Mouse (Mus musculus) lung, embryonic 14.5 days (tissue): Measurements from ENCODE around the gene Tcp10a. TPM values are rescaled to one million over a fixed set of nuclear protein-coding genes. Genes with fewer than 3 reads are reported as not detected.
A peak's percentile ranks its signal among the peaks of the same experiment; 100 is the strongest.
"Not testable (repeated sequence)": the region's sequence is repeated elsewhere in the genome, so short reads cannot be mapped to it uniquely, and the experiment has no call there.

Experiments
- ATAC-seq: fragments of 200-750 bp; cut with Nextera tagmentation; 2 replicates; pipeline ENCODE4 v1.8.0; 2017; ENCODE audit warnings: mild to moderate bottlenecking, moderate TSS enrichment, moderate library complexity; ENCODE audit not compliant: insufficient read depth
- DNase-seq: peaks from one replicate; pipeline ENCODE4 v3.0.0-alpha.2; 2015
- H3K27ac ChIP-seq: fragments of 300-500 bp; sonication (generic); 2 replicates; pipeline ENCODE4 v1.5.1; 2014; ENCODE audit warnings: low read depth, mild to moderate bottlenecking, moderate library complexity
- H3K27me3 ChIP-seq: fragments of 300-500 bp; sonication (generic); 2 replicates; pipeline ENCODE4 v1.6.1; 2014; ENCODE audit warnings: low read length, control low read depth; ENCODE audit not compliant: insufficient read depth
- H3K36me3 ChIP-seq: fragments of 300-500 bp; sonication (generic); 2 replicates; pipeline ENCODE4 v1.6.1; 2014; ENCODE audit warnings: control low read depth; ENCODE audit not compliant: insufficient read depth
- H3K4me1 ChIP-seq: fragments of 300-500 bp; sonication (generic); 2 replicates; pipeline ENCODE4 v1.6.1; 2014; ENCODE audit warnings: antibody characterized with exemption, control low read depth; ENCODE audit not compliant: insufficient read depth
- H3K4me2 ChIP-seq: fragments of 300-500 bp; sonication (generic); 2 replicates; pipeline ENCODE4 v1.6.1; 2014; ENCODE audit warnings: mild to moderate bottlenecking
- H3K4me3 ChIP-seq: fragments of 300-500 bp; sonication (generic); 2 replicates; pipeline ENCODE4 v1.5.1; 2014; ENCODE audit warnings: low read depth, low read length
- H3K9ac ChIP-seq: fragments of 300-500 bp; sonication (generic); 2 replicates; pipeline ENCODE4 v1.6.1; 2014
- H3K9me3 ChIP-seq: fragments of 300-500 bp; sonication (generic); 2 replicates; pipeline ENCODE4 v1.6.1; 2016; ENCODE audit warnings: low read depth, low read length, control low read depth
- CTCF ChIP-seq: IDR thresholded peaks from 2 replicates; pipeline ENCODE4 v1.5.1; 2016; ENCODE audit warnings: antibody characterized with exemption, low read depth
- WGBS: fragments of 180-500 bp; shearing (Covaris S2); extraction: QIAGEN DNeasy Blood & Tissue Kit; methylation state at CpG from one replicate; pipeline ENCODE4 v1.1.7; 2014; 5-methylcytosine and 5-hydroxymethylcytosine counted together
- polyA plus RNA-seq: library from polyadenylated mRNA; unstranded; fragments of >200 nt; fragmentation: Nextera tagmentation; extraction: Ambion mirVana; gene quantifications from 2 replicates; pipeline ENCODE4 v1.2.1, GENCODE M21; 2014

Gene Tcp10a
- polyA plus RNA-seq, 1 experiment from 2014 or later, result not detected

DNA sequence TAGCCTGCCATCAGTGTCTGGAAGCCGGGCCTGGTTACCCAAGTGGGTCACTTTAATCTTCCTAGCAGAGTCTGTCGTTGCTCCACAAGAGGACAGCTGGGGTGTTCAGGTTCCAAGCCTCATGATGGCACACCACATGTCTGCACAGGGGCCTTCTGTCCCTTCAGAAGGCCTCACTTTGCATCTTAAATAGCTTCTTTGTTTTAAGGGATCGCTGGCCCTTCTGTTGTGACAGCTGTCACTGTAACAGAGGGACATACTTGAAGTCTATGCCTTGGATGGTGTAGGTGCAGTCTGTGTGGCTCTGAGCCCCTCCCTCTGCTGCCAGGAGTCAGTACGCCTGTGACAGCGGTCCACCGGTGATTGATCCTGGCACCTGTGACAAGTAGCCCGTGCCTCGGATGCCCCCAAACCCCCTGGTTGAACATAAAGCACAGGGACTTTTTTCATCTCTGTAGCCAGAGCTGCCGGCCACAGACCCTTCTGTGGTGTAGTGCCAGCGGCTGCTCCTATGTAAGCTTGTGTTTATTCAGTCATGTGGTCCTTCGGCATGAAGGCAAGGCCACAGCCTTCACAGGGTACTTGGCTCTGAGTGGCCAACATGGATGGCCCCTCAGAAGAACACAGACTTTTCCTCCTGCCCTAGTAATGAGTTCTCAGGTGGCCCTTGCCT lies 32.3 kb upstream of the Tcp10a start:
- Histone ChIP-seq H3K9me3 (no peaks in the 10 kb centered on the region), H3K36me3 (no peaks in the 10 kb centered on the region; the same call in 1 of the 2 replicates), H3K27ac (no peak overlapping the region), H3K9ac (no peak overlapping the region), H3K4me1 (no peaks in the 10 kb centered on the region), H3K27me3 (no peaks in the 10 kb centered on the region), H3K4me2 (no peak overlapping the region), H3K4me3 (no peak overlapping the region)
- no peak for TF ChIP-seq CTCF
- DNase-seq, result no peak
- no peak; the same call in 1 of the 2 replicates for ATAC-seq
- WGBS, result 80% methylated on average over 11 of the region's 11 CpGs

- H3K36me3 ChIP-seq, DNase-seq, H3K4me3 ChIP-seq, H3K27me3 ChIP-seq, H3K4me2 ChIP-seq, H3K4me1 ChIP-seq, H3K9me3 ChIP-seq, H3K9ac ChIP-seq, H3K27ac ChIP-seq: not testable (repeated sequence)
- TF ChIP-seq CTCF, result peak; percentile 66
- 51% methylated on average over 8 of the region's 8 CpGs for WGBS
- ATAC-seq, result peak; percentile 79
Observed at GRCm38 (mm10) chr17:7306278-7307196, 17.9 kb upstream of the Tcp10a start.

- H3K4me3 ChIP-seq, H3K4me2 ChIP-seq, H3K9ac ChIP-seq, ATAC-seq, H3K27me3 ChIP-seq, H3K9me3 ChIP-seq, H3K27ac ChIP-seq, H3K4me1 ChIP-seq, DNase-seq, H3K36me3 ChIP-seq: not testable (repeated sequence)
- 77% methylated on average over 6 of the region's 8 CpGs for WGBS
Observed at GRCm38 (mm10) chr17:7315693-7316382, 8.6 kb upstream of the Tcp10a start.

DNA sequence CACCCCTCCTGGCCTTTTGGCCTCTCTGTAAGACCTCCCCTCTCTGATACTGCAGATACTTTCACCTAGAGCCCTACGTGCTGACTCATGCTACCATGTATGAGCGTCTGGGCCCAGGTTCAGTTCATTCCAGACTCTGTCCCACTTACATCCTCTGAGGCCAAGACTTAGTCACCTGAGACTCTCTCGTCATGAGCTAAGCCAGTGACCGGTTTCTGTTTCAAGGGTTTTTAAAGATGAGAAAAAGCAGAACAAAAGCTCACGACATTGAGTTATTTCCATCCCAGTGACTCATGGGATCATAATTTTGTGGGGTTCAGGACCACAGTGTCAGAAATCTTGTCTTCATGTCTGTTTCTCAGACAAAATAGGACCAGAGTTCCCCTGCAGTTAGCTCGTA lies 4.7 kb upstream of the Tcp10a start:
- not testable (repeated sequence) for H3K4me3 ChIP-seq, H3K9me3 ChIP-seq, H3K27me3 ChIP-seq, H3K27ac ChIP-seq, H3K9ac ChIP-seq, H3K4me1 ChIP-seq, H3K4me2 ChIP-seq, ATAC-seq, H3K36me3 ChIP-seq, DNase-seq
- 82% methylated on average over 6 of the region's 6 CpGs for whole genome bisulfite sequencing

GRCm38 (mm10) chr17:7326415-7326814 lies 2.0 kb downstream of the Tcp10a start:
- H3K27ac ChIP-seq, H3K27me3 ChIP-seq: not testable (repeated sequence)
- 41% methylated on average over 5 of the region's 8 CpGs for WGBS

DNA sequence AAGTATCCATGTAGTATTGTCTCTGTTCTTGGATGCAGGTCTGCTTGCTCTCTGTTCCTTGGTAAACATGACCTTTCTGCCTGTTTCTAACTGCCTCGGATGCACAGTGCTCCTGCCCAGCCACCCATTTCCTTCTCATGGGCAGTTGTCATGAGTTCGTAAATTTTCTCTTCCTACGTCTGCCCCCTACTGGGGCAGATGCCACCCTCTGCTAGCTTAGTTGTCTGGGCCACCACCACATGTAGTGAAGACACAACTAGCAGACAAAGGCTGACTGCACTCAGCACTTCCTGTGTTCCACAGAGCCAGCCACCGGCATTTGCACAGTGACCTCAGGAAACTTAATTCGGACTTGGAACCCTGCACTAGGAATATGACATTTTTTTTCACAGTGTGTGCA lies 8.3 kb downstream of the Tcp10a start:
- not testable (repeated sequence) for H3K9ac ChIP-seq, H3K4me2 ChIP-seq, H3K36me3 ChIP-seq, H3K4me3 ChIP-seq, DNase-seq, ATAC-seq, H3K4me1 ChIP-seq, H3K9me3 ChIP-seq, H3K27ac ChIP-seq, H3K27me3 ChIP-seq
- WGBS, result 66% methylated on average over 3 of the region's 5 CpGs

More at GRCm38 (mm10) chr17:7326415-7326814, 2.0 kb downstream of the Tcp10a start:
- H3K9ac ChIP-seq, H3K4me3 ChIP-seq, H3K9me3 ChIP-seq, H3K4me2 ChIP-seq, H3K4me1 ChIP-seq, H3K36me3 ChIP-seq, DNase-seq: not testable (repeated sequence)
- ATAC-seq, result peak; percentile 21; the same call in 1 of the 2 replicates

DNA sequence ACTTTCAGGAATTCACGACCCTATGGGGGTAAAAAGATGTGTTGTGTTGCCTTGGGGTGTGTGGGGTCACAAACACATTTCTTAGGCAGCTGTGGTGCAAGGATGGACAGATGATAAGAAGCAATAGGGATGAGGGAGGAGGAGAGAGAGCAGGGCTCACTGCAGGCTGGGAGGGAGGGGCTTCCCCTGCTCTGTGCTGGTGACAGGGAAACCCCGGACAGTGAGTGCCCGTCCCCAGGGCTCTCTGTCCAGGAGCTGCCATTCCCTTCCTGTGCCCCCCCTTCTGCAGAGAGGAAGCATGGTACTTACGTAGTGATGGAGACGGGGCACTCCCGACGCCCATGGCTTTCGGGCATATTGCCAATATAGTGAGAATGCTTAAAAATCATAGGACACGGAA lies 12.9 kb downstream of the Tcp10a start:
- not testable (repeated sequence) for H3K36me3 ChIP-seq, H3K27me3 ChIP-seq, H3K27ac ChIP-seq, H3K4me2 ChIP-seq, H3K9ac ChIP-seq, H3K4me3 ChIP-seq, H3K4me1 ChIP-seq, H3K9me3 ChIP-seq
- peak; percentile 58 for ATAC-seq
- DNase-seq, result peak; percentile 35
- 39% methylated on average over 7 of the region's 9 CpGs for WGBS

DNA sequence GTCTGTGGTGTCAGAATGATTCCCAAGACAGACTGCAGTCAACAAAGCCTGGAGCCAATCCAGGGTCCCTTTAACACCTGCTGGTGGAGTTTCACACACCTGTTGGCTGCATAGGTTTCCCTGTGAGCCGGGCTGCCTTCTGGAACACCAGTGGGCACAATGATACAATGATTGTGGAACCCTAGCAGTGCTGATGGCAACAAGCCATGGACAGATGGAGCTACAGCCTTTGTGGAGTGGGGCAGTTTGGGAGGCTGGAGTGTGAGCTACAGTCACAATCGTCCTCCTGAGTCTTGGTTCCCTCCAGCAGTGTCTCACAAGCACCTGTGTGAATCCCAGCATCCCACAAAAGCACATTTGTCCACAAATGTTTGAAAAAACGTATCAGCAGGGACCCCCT lies 24.3 kb downstream of the Tcp10a start:
- not testable (repeated sequence) for H3K9me3 ChIP-seq, H3K4me2 ChIP-seq, ATAC-seq, H3K27me3 ChIP-seq, H3K36me3 ChIP-seq, H3K4me3 ChIP-seq, DNase-seq, H3K9ac ChIP-seq, H3K27ac ChIP-seq, H3K4me1 ChIP-seq
- 68% methylated on average over 2 of the region's 3 CpGs for WGBS

GRCm38 (mm10) chr17:7352596-7352995 lies 28.1 kb downstream of the Tcp10a start, which contains the start of gene Ttll2:
Gene Ttll2, minus strand, starts transcription at chr17:7352696.
- H3K27ac ChIP-seq, H3K4me3 ChIP-seq, H3K9me3 ChIP-seq, DNase-seq, H3K36me3 ChIP-seq, ATAC-seq, H3K9ac ChIP-seq, H3K4me2 ChIP-seq, H3K4me1 ChIP-seq, H3K27me3 ChIP-seq: not testable (repeated sequence)
- WGBS, result 67% methylated on average over 1 of the region's 1 CpGs

DNA sequence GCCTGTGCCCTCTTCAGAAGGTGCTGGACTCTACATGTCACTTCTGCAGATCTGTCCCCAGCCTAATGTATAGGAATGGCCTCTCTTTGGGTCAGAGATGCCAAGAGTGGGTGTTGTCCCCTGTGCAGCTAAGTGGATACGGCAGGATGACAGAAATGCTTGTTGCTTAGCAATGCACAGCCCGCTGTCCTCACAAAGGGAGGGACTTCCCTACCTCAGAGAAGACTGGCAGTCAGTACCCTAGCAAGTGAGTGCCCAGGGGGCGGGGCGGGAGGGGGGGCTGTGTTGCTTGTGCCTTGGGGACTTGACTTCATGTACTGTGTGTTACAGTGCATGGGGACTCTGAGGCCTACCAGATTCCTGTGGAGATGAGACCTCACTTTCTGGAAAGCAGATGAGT lies 35.4 kb downstream of the Tcp10a start:
- H3K27ac ChIP-seq, DNase-seq, H3K36me3 ChIP-seq, ATAC-seq, H3K27me3 ChIP-seq, H3K4me3 ChIP-seq, H3K9me3 ChIP-seq, H3K4me2 ChIP-seq, H3K9ac ChIP-seq, H3K4me1 ChIP-seq: not testable (repeated sequence)
- WGBS, result 78% methylated on average over 4 of the region's 4 CpGs
